ENCODE assay signal across 26 mouse cellular contexts in genomic region chr11:113093895-113094445, GRCm38 (mm10).
"Had no signal": no experiment of that assay in that cellular context is flagged by ENCODE, and none has a peak within 500 bp of the region (broad histone marks: within the 10 kb centered on the region; RNA-seq: fewer than 3 reads in every experiment).

No protein-coding gene starts in this region.

- H3K4me2 ChIP-seq: heart, embryonic 11.5 days; heart, embryonic 13.5 days; heart, embryonic 15.5 days; hindbrain, embryonic 13.5 days; hindbrain, embryonic 15.5 days; kidney, embryonic 15.5 days; limb, embryonic 13.5 days; limb, embryonic 15.5 days; liver, embryonic 12.5 days had no signal

- ATAC-seq: forebrain, postnatal 0 days; hindbrain, postnatal 0 days; liver, embryonic 12.5 days had no signal

- H3K36me3 ChIP-seq: heart, embryonic 13.5 days; heart, embryonic 15.5 days; hindbrain, embryonic 13.5 days; hindbrain, embryonic 15.5 days; kidney, embryonic 15.5 days; limb, embryonic 13.5 days; limb, embryonic 15.5 days; liver, embryonic 12.5 days had no signal

- H3K9me3 ChIP-seq: heart, embryonic 13.5 days; heart, embryonic 15.5 days; hindbrain, embryonic 13.5 days; hindbrain, embryonic 15.5 days; kidney, embryonic 15.5 days; limb, embryonic 13.5 days; limb, embryonic 15.5 days had no signal

- H3K27ac ChIP-seq: gastrocnemius, adult 2 months; heart, embryonic 13.5 days; heart, embryonic 15.5 days; hindbrain, embryonic 13.5 days; hindbrain, embryonic 15.5 days; hindbrain, postnatal 0 days; kidney, embryonic 15.5 days; kidney, postnatal 0 days; limb, embryonic 13.5 days; limb, embryonic 15.5 days; liver, embryonic 12.5 days had no signal

- DNase-seq: forebrain, postnatal 0 days; gastrocnemius, adult 2 months; gastrocnemius, postnatal 10 days; gastrocnemius, postnatal 25 days; heart, adult 18-20 months; heart, postnatal 14 days; heart, postnatal 36 days; kidney, adult 11 months; kidney, adult 2 months; kidney, adult 9 months; kidney, postnatal 14 days; kidney, postnatal 36 days; layer of hippocampus, adult 9-11 months; layer of hippocampus, postnatal 36 days; left cerebral cortex, postnatal 4 days had no signal

- H3K4me1 ChIP-seq: liver, embryonic 12.5 days had no signal

- H3K27me3 ChIP-seq: heart, embryonic 13.5 days; heart, embryonic 15.5 days; hindbrain, embryonic 13.5 days; hindbrain, embryonic 15.5 days; limb, embryonic 13.5 days; limb, embryonic 15.5 days; liver, embryonic 12.5 days had no signal

- H3K4me3 ChIP-seq: gastrocnemius, adult 2 months; heart, embryonic 13.5 days; heart, embryonic 15.5 days; hindbrain, embryonic 13.5 days; hindbrain, embryonic 15.5 days; kidney, embryonic 15.5 days; limb, embryonic 13.5 days; limb, embryonic 15.5 days; liver, embryonic 12.5 days had no signal

- H3K9ac ChIP-seq: forebrain, postnatal 0 days; heart, embryonic 13.5 days; heart, embryonic 15.5 days; hindbrain, embryonic 13.5 days; hindbrain, embryonic 15.5 days; kidney, embryonic 15.5 days; limb, embryonic 13.5 days; limb, embryonic 15.5 days; liver, embryonic 12.5 days had no signal
